Mouse (Mus musculus) hematopoietic stem cell, adult 5-6 weeks (primary cell): Measurements from ENCODE around the gene Ppm1l. TPM values are rescaled to one million over a fixed set of nuclear protein-coding genes. Genes with fewer than 3 reads are reported as not detected.
"Not testable (repeated sequence)": the region's sequence is repeated elsewhere in the genome, so short reads cannot be mapped to it uniquely, and the experiment has no call there.

Experiments used
- ATAC-seq, 2 experiments: fragments of 125-278 bp in 1 of 2; replicated peaks in 1 of 2; 2 replicates each; pipeline ENCODE4 v1.8.0; 2016 to 2017; ENCODE audit warnings: inconsistent platforms in 2 of 2, mild to moderate bottlenecking in 2 of 2, moderate number of reproducible peaks in 2 of 2, low read depth in 1 of 2, moderate TSS enrichment in 1 of 2; ENCODE audit not compliant: low FRiP score in 2 of 2, poor library complexity in 2 of 2, severe bottlenecking in 2 of 2, insufficient read depth in 1 of 2, low TSS enrichment in 1 of 2
- total RNA-seq: library from RNA; stranded (forward); fragments of 172-1452, 232-1000 nt; gene quantifications from 2 replicates; pipeline ENCODE4 v1.2.3, GENCODE M21; 2017

The Ppm1l gene
- total RNA-seq, 1 experiment from 2014 or later = 5.0 TPM

DNA sequence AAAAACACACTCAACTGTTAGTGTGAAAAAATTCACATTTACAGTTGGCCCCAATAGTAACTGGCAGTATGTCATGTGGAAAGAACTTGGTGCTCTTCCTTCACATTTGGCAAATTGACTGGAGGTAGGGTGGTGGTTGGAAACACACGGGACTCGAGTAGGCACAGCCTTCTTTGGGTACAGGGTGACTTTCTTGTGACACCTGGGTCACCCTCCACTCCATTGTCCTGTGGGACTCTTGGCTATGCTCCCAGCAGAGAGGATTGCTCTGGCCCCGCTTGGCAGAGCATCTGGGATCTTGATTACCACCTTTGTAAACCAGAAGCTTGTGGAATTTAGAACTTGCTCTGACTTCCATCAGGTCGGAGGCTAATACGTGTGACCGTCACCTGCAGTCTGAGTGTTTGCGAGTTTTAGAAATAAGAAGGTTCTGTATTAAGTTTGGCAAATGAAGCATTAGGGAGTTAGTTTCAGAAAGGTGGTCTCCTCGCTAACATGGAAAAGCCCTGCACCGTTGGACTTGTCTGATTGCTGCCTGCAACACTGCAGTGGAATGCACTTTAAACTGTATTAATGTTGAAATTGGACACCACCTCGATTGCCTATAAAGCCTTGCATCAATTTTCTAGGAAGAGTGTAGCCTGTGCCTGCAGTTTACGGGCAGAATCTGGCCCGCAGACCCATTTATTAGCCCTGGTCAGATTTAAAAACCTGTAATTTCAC lies 41.4 kb downstream of the Ppm1l start:
- no peak for ATAC-seq

DNA sequence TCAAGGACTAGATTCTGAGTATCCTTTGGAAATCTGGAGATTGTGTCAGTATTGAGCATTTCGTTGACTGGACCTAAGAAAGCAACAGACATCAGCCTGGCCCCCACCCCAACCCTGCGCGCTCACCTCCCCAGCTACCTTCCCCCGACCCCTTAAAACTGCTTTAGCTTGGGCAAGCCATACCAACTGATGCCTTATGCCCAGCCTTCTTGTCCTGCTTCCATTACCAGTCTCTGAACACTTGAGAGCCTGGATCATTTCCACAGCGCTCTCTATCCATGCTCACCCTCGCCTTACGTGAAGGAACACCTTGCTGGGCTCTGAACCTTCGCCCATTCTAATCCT lies 41.9 kb downstream of the Ppm1l start:
- ATAC-seq = no peak

DNA sequence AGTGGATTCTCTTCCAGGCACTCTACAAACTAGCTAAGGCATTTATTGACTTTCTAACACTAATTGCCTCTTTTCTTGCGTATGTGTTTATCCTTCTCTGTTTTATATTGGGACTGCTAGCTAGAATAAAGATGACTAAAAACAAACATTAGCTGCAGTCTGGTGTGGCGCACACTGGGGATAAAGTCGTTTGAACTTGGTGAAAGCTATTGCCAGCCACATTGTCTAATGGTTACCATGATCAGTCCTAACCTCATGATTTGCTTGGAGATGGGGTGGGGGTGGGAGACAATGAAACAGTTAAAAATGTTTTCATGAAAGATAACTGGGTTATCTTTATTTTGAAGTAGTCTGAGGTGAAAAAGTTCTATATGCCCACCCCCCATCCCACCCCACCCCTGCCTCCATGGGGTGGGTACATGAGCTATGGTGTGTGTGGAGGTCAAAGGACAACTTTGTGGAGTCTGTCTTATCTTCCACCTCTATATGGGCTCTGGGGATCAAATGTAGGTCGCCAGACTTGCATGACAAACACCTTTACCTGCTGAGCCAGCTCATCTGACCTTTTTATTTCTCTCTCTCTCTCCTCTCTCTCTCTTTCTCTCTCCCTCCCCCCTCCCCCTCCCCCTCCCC lies 43.7 kb downstream of the Ppm1l start:
- ATAC-seq = no peak

DNA sequence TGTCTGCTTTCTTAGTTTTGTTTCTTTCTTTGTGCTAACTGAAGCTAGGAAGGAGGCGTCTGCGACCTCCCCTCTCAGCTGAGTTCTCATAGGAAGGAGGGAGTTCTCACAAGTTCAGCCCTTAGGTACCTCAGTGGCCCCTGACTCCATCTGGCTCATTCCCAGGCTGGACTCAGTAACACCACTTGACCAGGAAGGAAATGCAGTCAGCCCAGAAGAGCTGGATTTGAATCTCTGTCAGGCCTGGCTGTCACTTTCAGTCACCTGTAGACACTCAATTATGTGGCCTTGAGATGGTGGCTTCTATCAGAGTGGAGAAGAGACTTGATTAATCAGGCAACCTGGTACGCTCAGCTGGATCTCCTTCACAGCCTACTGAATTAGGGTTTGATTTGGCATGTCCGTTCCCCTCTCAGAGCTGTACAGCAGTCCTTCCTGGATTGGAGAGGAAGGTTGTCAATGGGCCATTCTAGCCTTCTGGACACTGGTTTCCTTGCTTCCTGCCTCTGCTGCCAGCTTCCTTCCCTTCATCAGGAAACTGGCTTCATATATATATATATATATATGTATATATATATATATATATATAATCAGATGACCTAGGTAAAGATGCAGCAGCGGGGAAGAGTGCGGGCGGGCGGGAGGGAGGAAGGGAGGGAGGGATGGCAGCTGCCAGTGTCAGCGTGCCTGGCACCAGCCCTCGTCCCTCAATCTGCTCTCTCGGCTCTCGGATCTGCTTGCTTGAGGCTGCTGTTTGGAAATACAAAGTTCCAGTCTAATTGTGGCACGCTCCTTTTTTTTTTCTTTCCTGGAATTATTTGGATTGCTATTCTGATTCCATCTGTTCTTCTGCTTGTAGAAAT lies 45.1 kb downstream of the Ppm1l start:
- no peak for ATAC-seq

DNA sequence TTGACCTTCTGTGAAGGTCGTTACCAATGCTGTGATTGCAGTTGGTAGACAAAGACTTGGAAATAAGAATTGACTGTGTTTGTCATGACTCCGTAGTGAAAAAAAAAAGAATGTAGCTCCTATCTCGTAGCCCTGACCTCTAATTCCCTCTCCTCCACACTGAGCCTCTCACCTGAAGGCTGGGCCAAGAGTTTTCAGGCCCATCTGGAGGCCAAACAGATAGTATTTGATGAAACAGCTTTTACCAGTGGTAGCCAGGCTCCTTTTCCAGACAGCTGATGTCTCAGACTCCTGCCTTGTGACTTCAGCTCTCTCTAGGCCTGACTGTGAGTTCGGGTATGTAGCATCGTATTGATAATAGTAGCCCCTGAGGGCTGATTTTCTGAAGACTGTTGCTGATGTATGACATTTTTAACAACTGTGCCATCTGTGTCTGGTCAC lies 45.7 kb downstream of the Ppm1l start:
- no peak for ATAC-seq

DNA sequence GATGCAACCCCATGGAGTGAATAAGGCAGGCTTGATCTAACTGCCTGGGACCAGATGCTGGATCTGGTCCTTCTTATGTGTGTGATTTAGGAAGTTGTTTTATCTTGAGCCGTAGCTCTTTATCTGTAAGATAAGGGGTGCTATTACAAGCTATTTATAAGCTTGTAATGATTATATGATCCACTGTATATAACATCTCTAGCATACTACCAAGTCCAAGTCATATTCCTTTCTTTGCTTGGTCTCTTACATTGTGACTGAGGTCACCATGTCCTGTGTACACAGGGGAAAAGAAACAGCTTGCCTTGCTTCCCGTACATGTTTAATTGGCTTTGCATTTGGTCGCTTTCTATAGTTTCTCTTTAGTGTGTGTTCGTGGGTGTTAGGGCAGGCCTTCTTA lies 46.2 kb downstream of the Ppm1l start:
- ATAC-seq = no peak

DNA sequence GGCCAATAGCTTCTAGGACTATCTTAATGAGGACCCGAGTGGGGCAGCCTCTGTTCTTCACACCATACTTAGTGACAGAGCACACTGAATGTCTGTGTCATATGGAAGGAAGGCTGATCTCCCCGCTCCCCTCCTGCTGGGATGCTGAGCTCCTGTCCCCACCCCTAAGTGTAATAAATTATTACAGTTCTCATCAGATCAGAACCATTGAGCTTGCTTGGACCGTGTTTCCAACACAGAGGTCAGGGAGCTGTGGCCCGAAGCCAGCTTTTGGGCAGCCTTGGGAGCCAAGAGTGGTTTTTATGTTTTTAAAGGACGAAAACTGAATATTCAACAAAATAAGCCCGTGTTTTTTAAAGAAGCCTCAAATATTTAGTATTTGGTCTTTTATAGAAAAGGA lies 47.5 kb downstream of the Ppm1l start:
- no peak for ATAC-seq

DNA sequence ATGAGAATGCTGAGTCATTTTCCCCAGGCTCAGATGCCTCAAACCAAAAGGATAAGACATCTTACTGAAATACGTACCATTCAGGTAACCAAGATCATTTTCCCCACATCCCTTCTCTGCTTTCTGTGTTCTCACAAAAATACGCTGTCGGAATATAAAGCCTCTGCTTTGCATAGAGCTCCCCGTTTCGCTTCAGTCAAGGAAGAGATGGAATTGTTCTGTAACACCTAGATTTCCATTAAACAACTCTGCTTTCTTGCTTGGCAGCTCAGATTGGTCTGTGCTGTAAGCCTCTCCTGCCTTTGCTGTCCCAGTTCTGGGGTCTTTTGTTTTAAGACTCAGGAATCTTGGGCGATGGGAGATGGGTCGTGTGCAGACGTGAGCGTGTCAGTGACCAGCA lies 51.3 kb downstream of the Ppm1l start:
- ATAC-seq = no peak

DNA sequence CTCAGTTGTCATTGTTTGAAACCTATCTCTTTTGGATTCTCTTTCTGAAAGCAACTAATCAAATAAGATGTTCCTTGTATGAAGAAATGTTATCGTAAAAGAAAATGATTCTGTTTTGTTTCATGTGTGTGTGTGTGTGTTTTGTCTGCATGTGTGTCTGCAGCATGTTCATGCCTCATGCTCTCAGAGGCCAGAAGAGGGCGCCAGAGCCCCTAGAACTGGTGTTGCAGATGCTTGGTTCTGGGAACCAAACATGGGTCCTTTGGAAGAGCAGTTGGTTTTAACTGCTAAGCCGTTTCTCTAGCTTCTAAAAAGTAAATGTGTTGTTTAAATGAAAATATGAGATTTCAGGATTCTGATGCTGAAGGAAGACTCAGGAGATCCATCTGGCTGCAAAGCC lies 56.1 kb downstream of the Ppm1l start:
- ATAC-seq = no peak

DNA sequence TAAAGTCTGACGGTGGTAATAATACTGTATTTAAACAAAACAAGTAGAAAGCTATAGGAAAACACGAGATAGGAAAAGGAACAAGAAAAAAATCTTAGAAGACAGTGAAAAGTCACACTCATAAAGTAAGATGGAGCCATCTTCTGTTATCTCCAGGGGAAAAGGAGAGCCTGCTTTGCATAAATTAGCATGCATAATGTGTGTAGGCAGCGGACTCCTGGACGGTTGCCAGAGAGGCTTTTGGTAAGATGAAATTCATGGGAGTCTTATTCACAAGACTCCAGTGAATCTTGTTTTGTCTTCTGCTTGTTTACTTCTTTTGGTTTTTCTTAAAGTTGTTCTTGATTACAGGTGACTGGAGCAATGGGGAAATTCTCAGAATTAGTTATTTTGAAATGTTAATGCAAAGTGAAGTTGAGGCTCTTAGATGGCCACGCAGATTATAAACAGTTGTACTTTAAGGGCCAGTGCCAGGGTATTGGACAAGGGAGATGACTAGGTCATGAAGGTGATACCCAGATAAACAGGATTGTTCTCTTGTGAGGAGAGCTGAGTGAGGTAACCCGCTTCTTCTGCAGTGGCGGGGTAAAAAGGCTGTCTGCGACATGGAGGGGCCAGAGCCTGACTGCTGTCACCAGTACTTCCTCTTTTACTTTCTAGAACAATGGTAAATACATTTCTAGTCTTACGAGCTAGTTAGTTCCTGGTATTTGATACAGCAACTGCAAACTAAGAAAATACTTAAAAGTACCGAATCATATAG lies 57.1 kb downstream of the Ppm1l start:
- peak; percentile 97 to 99 for ATAC-seq

DNA sequence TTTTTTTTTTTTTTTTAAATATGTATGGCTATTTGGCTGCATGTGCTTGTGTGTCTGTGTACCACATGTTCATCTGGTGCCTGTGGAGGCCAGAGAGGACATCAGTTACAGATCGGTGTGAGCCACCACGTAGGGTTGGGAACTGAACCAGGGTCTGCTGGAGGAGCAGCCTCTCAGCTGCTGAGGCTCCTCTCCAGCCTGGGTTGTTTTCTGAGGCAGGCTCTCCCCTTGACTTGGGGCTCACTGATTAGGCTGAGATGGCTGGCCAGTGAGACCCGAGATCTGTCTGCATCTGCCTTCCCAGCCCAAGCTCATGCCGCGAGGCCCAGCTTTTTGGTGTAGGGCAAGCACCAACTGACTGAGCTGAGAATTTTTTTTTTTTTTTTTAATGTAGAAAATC lies 57.9 kb downstream of the Ppm1l start:
- ATAC-seq = no peak

DNA sequence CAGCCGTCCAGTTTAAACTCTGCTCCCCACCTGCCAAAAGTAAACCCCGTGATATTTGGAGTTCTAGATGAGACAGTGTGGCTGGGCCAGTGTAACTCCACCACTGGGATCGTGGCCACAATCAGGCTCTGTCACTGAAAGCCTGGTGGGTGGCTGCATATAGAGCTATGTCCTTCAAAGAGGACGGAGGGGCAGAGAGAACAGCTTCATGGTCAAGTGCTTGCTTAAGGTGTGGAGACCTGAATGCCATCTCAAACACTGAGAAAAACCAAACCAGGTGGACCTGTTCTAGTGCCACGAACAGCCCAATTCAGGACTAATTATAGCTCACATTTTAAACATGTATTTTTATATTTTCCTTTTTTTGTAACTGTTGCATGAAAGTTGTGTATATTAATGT lies 58.3 kb downstream of the Ppm1l start:
- no peak for ATAC-seq

DNA sequence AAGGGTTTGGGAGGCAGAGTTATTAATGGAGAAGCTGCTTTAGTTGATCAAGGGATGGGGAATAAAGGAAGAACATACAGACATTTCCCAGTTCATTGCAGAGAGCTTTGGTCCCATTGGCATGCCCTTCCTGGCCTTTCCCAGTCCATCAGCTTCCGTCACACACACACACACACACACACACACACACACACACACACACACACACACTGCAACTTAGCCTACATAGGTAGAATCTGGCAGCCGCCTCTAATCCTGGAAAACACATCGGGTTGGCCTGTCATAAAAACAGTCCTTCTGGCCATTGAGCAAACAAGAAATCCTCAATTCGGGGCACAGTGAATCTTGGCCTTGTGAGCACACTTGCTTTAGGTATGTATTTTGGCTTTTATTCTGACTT lies 64.6 kb downstream of the Ppm1l start:
- ATAC-seq = no peak

DNA sequence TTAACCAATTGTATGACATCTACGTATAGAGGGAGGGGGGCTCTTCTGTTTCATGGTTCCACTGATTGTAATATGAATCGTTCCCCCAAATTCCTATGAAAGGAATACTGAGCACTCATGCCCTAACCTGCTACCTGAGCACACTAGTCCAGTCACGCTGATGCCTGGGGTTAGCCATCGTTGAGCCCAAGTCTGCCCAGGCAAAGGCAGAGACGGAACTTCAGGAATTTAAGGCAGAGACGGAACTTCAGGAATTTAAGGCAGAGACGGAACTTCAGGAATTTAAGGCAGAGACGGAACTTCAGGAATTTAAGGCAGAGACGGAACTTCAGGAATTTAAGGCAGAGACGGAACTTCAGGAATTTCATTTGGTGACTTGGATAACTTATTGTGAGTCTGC lies 75.2 kb downstream of the Ppm1l start:
- ATAC-seq = not testable (repeated sequence)

DNA sequence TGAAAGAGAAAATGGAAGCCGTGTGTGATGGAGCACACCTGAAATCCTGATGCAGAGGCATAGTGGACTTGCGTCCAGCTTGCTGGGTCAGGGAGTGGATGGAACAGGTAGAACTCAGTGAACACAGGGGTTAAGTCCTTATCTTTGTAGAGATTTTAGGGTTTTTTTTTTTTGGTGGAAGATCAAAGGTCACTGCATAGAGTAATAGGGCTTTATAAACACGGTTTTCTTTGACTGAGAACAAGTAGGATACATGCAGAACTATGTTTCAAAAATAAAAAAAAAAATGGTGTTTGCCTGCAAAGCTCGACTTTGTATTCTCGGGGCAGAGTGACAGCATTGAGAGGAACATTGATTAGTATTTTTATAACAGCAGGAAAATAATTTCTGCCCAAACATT lies 75.6 kb downstream of the Ppm1l start:
- no peak for ATAC-seq

DNA sequence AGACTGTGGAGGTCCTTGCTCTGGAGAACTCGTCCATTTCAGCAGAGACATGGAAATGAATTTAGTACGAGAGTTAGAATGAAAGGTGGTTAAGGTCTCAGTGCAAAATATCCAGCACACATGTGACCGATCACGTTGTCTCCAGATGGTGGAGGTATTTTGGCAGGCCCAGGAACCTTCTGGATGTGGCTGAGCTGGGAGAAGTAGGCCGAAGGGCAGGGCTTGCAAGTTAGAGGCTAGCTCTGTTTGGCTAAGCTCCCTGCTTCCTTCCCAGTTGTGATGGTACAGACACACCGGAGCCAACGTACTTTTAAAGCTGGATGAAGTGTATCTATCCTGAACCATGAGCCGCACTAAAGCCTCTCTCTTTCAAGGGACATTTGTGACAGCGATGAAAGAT lies 76.4 kb downstream of the Ppm1l start:
- no peak for ATAC-seq

DNA sequence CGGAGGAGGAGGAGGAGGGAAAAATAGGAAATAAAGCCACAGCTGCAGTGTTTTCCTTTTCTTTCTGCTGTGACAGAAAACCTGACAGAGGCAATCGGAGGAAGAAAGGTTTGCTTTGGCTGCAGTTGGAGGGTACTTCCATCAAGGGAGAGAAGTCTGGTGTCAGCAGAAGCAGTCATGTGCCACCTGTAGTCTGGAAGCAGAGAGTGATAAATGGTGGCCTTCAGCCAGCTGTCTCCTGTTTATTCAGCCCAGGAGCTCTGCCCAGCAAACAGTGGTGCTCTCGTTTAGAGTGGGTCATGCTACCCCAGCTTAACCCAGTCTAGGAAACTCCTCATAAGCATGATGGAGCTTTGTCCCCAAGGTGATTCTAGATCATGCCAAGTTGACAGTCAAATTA lies 77.3 kb downstream of the Ppm1l start:
- no peak for ATAC-seq

DNA sequence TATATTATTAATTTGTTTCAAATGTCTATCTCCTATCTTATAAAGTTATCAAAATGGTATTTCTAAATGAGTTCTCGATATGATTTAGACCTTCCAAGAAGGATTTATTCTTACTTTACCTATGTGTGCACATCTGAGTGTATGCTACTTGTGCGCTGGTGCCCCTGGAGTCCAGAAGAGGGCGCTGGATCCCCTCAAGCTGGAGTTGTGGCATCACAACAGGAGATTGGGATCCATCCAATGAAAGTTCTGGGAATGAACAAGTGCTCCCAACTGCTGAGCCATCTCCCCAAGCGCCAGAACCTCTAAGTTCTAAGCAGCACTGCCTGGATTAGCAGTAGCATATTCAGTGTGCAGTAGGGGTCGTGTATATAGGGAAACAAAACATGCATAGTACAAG lies 78.4 kb downstream of the Ppm1l start:
- ATAC-seq = no peak
